Mouse (Mus musculus) adrenal gland, postnatal 14 days (tissue): ENCODE measurements around the gene Nlrp4e. TPM values are rescaled to one million over a fixed set of nuclear protein-coding genes. Genes with fewer than 3 reads are reported as not detected.
"Not testable (repeated sequence)": the region's sequence is repeated elsewhere in the genome, so short reads cannot be mapped to it uniquely, and the experiment has no call there.

Experiments used
- DNase-seq: peaks from one replicate; pipeline ENCODE4 v3.0.0; 2021; ENCODE audit warnings: mixed read lengths
- long read RNA-seq, 2 experiments: library from polyadenylated mRNA; stranded (forward); transcript quantifications; one replicate each; pipeline ENCODE4 v2.0.0; 2021
- microRNA-seq, 2 experiments: library from miRNA; unstranded; fragments of <30 nt; microRNA quantifications; one replicate each; pipeline ENCODE4 v1.2.0; 2021
- total RNA-seq: library from RNA; stranded (reverse); gene quantifications from 2 replicates; pipeline ENCODE4 v1.2.3, GENCODE M21; 2021

Nlrp4e gene
- total RNA-seq = not detected in 2 replicates
- long read RNA-seq, experiment 1, partial matches to known transcripts = 0 of 1 reads
- long read RNA-seq, experiment 1, other reads (novel, unspliced or antisense) = 1 of 1 reads
- long read RNA-seq, experiment 2, partial matches to known transcripts = 0 of 12 reads
- long read RNA-seq, experiment 2, other reads (novel, unspliced or antisense) = 12 of 12 reads

- not testable (repeated sequence) for DNase-seq
Observed at GRCm38 (mm10) chr7:23300892-23301291, at the start of gene Nlrp4e. Gene Nlrp4e (plus strand): TSS chr7:23301192.

- not testable (repeated sequence) for DNase-seq
Observed at GRCm38 (mm10) chr7:23251582-23251981, 49.4 kb upstream of the Nlrp4e start, which contains the start of gene Vmn1r166. Gene Vmn1r166 (minus strand): TSS chr7:23251682.

- DNase-seq = not testable (repeated sequence)
Observed at GRCm38 (mm10) chr7:23278800-23279199, 22.2 kb upstream of the Nlrp4e start, which contains the start of gene Gm6902. Gene Gm6902 (minus strand): TSS chr7:23278900.

- not testable (repeated sequence) for DNase-seq
Observed at GRCm38 (mm10) chr7:23358311-23358710, 57.3 kb downstream of the Nlrp4e start.

- no peak for DNase-seq
Observed at GRCm38 (mm10) chr7:23385589-23385988, 84.6 kb downstream of the Nlrp4e start, which contains the start of gene Nlrp5. Gene Nlrp5 (plus strand): TSS chr7:23385889.

Small RNA genes within 50 kb of the gene (microRNA-seq; reads per million reads assigned to microRNA genes)
- gene Gm25196 = 0 reads per million in 2 experiments

Other genes with a start within 250 kb of the Nlrp4e start
- not detected in 2 replicates for gene Vmn1r163, start 245.7 kb upstream of the Nlrp4e start, total RNA-seq
- not detected in 2 replicates for gene Gm8720, start 233.7 kb upstream of the Nlrp4e start, total RNA-seq
- gene Gm10662, start 156.7 kb upstream of the Nlrp4e start, total RNA-seq = not detected in 2 replicates
- gene Vmn1r165, start 83.9 kb upstream of the Nlrp4e start, total RNA-seq = not detected in 2 replicates
- gene Vmn1r166, start 49.5 kb upstream of the Nlrp4e start, total RNA-seq = not detected in 2 replicates
- not detected in 2 replicates for gene Gm6902, start 22.3 kb upstream of the Nlrp4e start, total RNA-seq
- not detected in 2 replicates for gene Nlrp5, start 84.7 kb downstream of the Nlrp4e start, total RNA-seq
- not detected in 2 replicates for gene Vmn1r167, start 206.0 kb downstream of the Nlrp4e start, total RNA-seq
- gene Vmn1r168, start 238.5 kb downstream of the Nlrp4e start, total RNA-seq = not detected in 2 replicates